Mouse (Mus musculus) R1 (cell line): ENCODE results near the gene Olfr273.

Experiments
- DNase-seq: peaks from one replicate; pipeline ENCODE4 v3.0.0-alpha.2; 2018; ENCODE audit warnings: low read depth, low spot score

The Olfr273 gene

DNA sequence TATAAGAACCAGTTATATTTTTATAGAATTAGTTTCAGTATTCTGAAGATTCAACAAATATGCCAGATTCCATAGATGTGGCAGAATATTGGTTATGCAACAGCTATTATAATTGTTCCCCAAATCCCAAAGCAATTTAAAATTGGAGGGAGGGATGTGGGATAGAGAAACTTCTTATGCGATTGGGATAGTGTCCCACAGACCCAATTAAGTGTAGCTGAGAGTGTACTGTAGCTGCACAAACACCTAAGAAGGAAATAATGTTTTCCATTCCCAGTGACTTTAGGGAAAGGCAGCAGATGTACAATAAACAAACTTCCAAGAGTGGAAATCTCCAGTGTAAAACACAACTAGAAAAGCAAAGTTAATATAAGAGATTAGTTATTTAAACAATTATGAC, at the start of gene Olfr273:
Gene Olfr273 (minus strand): TSS at position 101 of the 400 bp plus-strand sequence.
- DNase-seq = no peak

DNA sequence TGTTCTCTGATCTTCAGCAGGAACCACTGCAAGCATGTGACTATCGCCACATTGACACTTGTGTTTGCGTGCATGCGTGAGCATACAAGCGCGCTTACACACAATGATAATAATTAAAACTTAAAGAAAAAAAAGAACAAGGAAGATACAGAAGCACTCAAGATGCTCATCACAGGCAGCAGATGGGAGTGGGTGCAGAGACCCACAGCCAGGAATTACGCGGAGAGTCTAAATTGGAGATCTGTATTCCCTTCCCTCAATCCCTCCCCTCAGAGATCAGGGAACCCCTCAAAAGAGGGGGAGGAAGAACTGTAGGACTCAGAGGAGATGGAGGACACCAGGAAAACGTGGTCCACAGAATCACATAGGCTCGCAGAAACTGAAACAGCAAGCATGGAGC, 5.1 kb upstream of the Olfr273 start:
- DNase-seq = no peak

DNA sequence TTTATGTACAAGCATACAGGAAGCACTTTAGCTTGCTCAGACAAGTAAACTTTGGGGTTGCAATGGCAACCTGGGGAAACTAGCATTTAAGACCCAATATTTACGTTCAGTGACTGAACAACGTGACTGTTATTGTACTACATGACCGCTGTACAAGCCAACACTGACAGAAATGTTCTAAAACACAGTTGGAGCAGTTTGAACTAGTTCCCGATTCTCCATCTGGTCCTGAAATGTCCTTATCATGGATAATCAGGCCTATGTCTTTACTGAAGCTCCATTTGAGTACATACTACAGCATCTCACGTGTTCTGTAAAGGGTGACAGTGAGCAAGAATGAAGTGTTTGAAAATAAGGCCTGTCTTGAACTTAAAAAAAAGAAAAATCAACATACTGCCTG, 9.4 kb downstream of the Olfr273 start:
- DNase-seq = no peak

DNA sequence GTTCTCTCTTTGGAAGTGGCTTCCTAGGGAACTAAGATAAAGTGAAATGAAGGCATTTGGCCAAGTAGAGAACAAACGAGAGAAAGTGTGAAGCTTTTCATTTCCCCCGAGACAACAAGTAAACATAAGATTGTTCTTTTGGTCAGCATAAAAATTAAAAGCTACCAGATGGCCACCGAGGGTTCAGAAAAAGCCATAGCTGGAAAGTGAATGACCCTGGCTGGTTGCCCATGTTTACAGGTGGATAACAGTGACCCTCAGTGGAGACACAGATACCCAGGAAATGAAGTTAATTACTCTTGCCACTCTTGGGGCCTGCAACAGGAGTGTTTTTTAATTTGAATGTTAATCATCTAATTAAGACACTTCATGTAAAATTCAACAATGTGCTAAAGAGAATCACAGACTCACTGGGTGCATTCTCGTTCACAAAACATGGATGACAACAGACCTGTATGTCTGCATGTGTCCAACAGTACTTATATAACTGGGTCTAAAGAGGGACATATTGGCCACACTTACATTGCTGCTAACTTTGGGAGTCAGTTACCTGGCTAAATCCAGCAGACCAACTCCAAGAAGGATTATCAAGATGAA, 9.9 kb downstream of the Olfr273 start:
- DNase-seq = no peak

DNA sequence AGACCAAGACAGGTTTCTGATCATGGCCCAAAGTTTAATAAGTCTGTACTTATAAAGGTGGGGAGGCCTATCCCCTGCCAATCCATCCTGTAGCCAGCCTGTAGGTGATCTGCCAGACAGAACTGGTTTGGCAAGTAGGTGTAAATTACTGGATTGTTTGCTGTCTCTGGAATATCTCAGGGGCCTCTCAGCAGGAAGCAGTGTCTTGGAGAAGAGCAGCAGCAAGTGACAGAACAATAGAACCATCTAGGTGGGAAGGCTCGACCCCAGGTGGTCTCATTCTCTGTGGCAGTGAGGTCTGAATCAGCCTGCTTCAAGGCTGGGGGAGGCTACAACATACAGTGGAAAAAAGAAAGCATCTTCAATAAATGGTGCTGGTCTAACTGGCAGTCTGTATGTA, 13.6 kb downstream of the Olfr273 start:
- peak; percentile 82 for DNase-seq

DNA sequence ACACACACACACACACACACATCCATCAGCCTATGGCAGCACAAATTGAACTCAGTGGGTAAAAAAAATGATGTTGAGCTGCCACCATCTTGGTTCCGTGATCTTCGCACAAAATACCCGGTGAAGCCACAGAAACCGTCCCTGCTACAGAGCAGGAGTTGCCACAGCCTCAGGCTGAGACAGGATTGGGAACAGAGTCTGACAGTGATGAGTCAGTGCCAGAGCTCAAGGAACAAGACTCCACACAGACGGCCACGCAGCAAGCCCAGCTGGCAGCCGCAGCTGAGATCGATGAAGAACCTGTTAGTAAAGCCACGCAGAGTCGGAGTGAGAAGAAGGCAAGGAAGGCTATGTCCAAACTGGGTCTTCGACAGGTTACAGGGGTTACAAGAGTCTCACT, 37.7 kb downstream of the Olfr273 start:
- no peak for DNase-seq

DNA sequence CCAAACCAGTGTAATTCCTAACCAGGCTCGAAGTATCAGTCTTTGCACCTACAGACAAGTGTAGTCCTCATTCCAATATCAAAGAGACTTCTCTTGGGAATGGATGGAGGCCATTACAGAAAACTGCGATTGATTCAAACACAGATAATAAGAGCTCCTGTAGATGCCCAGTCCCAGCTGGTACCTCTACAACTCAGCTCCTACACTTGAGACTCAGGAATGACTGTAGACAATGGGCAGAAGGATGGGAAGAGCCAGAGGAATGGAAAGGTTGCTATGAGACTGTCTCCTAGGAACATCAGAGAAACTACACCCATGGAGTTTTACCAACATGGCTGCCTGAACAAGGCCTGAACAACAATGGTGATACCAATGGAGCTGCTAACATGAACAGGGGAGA, 44.7 kb downstream of the Olfr273 start, which contains the start of gene Olfr275:
Gene Olfr275 (plus strand): TSS at position 301 of the 400 bp plus-strand sequence.
- no peak for DNase-seq

DNA sequence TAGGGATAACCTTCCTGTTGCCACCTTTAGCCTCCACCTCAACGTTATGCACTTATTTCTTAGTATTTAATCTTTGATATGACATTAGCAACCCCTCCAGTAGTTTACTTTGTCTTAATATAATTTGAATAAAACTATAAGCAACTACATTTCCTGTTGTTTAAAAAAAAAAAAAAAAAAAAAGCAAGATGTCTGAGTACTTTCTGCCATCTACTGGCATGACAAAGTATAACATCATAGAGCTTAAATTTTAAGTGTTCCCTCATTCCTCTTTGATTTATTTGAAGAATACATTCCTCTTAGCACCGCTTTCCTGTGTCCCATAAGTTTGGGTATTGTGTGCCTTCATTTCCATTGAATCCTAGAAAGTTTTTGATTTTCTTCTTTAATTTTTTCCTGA, 47.2 kb downstream of the Olfr273 start:
- DNase-seq = no peak
